Comparison of ENCODE assay signal across 8 mouse cellular contexts in the genomic region with DNA sequence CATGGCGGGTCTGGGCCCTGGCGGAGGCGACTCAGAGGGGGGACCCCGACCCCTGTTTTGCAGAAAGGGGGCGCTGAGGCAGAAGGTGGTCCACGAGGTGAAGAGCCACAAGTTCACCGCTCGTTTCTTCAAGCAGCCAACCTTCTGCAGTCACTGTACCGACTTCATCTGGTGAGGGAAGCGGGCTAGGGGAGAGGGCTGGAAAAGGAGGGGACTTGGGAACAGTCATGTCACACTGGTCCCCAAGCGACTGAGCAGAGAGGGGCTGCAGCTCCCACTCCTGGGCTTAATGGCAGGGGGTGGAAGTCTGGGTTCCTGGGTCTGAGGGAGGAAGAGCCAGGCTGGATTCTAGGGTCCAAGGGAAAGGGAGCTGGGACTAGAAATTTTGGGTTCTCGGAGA. TPM values are rescaled to one million over a fixed set of nuclear protein-coding genes. Genes with fewer than 3 reads are reported as not detected.
DNase-seq lines count a peak whose midpoint lies in the region; ATAC-seq and TF ChIP-seq lines count a peak whose summit lies in the region.

No protein-coding gene starts in this region.

- H3K9ac ChIP-seq in heart, embryonic 12.5 days: peak overlapping the region; percentile 42; the same call in 1 of the 2 replicates
- peak overlapping the region; percentile 60 for H3K9ac ChIP-seq in ES-E14 (ENCODE audit: insufficient read depth, low read depth, low read length, poor library complexity, severe bottlenecking)
- peak overlapping the region; percentile 65 for H3K9ac ChIP-seq in forebrain, postnatal 0 days
- H3K9ac ChIP-seq in liver, embryonic 16.5 days (ENCODE audit: low read depth, low read length): no peak overlapping the region

- DNase-seq in heart, adult 18-20 months: no peak
- DNase-seq in ES-E14 (ENCODE audit: low read depth, low spot score): no peak
- DNase-seq in forebrain, postnatal 0 days: peak; percentile 40
- no peak for DNase-seq in left cerebral cortex, postnatal 4 days
- no peak for DNase-seq in frontal cortex, postnatal 14 days (ENCODE audit: low spot score in 2 of 2)
- DNase-seq in Muller cell, postnatal 12 days (ENCODE audit: inconsistent ontology term): no peak

- H3K4me3 ChIP-seq in heart, embryonic 12.5 days: peak overlapping the region; percentile 40
- H3K4me3 ChIP-seq in ES-E14 (ENCODE audit: insufficient read depth in 1 of 2, low read depth in 1 of 2, low read length in 2 of 2, poor library complexity in 1 of 2, severe bottlenecking in 1 of 2): peak overlapping the region; percentile 76 to 77
- H3K4me3 ChIP-seq in forebrain, postnatal 0 days (ENCODE audit: low read depth, low read length): peak overlapping the region; percentile 48
- peak overlapping the region; percentile 35 for H3K4me3 ChIP-seq in liver, embryonic 16.5 days (ENCODE audit: low read depth, low read length)

- peaks cover 13% of the 10 kb centered on the region for H3K36me3 ChIP-seq in heart, embryonic 12.5 days
- peaks cover 2% of the 10 kb centered on the region; the same call in 1 of the 2 replicates for H3K36me3 ChIP-seq in ES-E14 (ENCODE audit: control insufficient read depth, insufficient read depth, low read length, poor library complexity, severe bottlenecking)
- H3K36me3 ChIP-seq in forebrain, postnatal 0 days (ENCODE audit: insufficient read depth): 0 out of 2 replicates have a peak, but pooled peaks cover 4% of the 10 kb centered on the region
- H3K36me3 ChIP-seq in liver, embryonic 16.5 days (ENCODE audit: control insufficient read depth, insufficient read depth): no peaks in the 10 kb centered on the region

- no peak overlapping the region for H3K27ac ChIP-seq in heart, embryonic 12.5 days (ENCODE audit: poor library complexity, severe bottlenecking)
- H3K27ac ChIP-seq in ES-E14 (ENCODE audit: insufficient read depth, low read depth, low read length, poor library complexity, severe bottlenecking): peak overlapping the region; percentile 45; the same call in 1 of the 2 replicates
- peak overlapping the region; percentile 71 for H3K27ac ChIP-seq in forebrain, postnatal 0 days (ENCODE audit: low read depth, low read length)
- H3K27ac ChIP-seq in liver, embryonic 16.5 days (ENCODE audit: low read length): no peak overlapping the region

- intact Hi-C loops in left cerebral cortex, postnatal 4 days (cut with DNase I): no loop called here

- 0 out of 2 replicates have a peak, but pooled peaks have one; percentile 33 for TF ChIP-seq CTCF in forebrain, postnatal 0 days (IDR thresholded peaks at IDR 0.05; ENCODE audit: low read depth)

- WGBS in heart, embryonic 12.5 days: 5% methylated on average over 12 of the region's 12 CpGs
- WGBS in forebrain, postnatal 0 days: 5% methylated on average over 11 of the region's 12 CpGs
- 7% methylated on average over 12 of the region's 12 CpGs for WGBS in liver, embryonic 16.5 days (ENCODE audit: insufficient replicate concordance)

- 0 out of 2 replicates have a peak, but pooled peaks have one; percentile 1 for ATAC-seq in heart, embryonic 12.5 days (ENCODE audit: insufficient number of reproducible peaks, low FRiP score)
- peak; percentile 21 for ATAC-seq in forebrain, postnatal 0 days
- ATAC-seq in liver, embryonic 16.5 days (ENCODE audit: low read depth): no peak

- in situ Hi-C loops in ES-E14 (cut with MboI; ENCODE audit: low sequenced_read_pairs in 2 of 2, unreplicated experiment in 2 of 2): loop anchor here in 1 of 2 experiments (10.0 kb wide), 1 partner anchor 59 kb away; a partner anchor contains a TSS

- peaks cover 29% of the 10 kb centered on the region for H3K27me3 ChIP-seq in heart, embryonic 12.5 days (replicated peaks)
- peaks cover 6% of the 10 kb centered on the region; the same call in 1 of the 2 replicates for H3K27me3 ChIP-seq in forebrain, postnatal 0 days (ENCODE audit: insufficient read depth, low read length)
- peaks cover 46% of the 10 kb centered on the region for H3K27me3 ChIP-seq in liver, embryonic 16.5 days (ENCODE audit: control insufficient read depth, insufficient read depth, low read depth, low read length)

- peaks cover 46% of the 10 kb centered on the region for H3K4me1 ChIP-seq in heart, embryonic 12.5 days (replicated peaks)
- peaks cover 11 to 34% of the 10 kb centered on the region in 2 experiments for H3K4me1 ChIP-seq in ES-E14 (ENCODE audit: control insufficient read depth in 2 of 2, insufficient read depth in 2 of 2, low read length in 2 of 2, poor library complexity in 1 of 2)
- H3K4me1 ChIP-seq in forebrain, postnatal 0 days (ENCODE audit: insufficient read depth): peaks cover 17% of the 10 kb centered on the region; the same call in 1 of the 2 replicates
- H3K4me1 ChIP-seq in liver, embryonic 16.5 days (ENCODE audit: control insufficient read depth, low read depth, low read length): peaks cover 2% of the 10 kb centered on the region

- H3K4me2 ChIP-seq in heart, embryonic 12.5 days: peak overlapping the region; percentile 74
- H3K4me2 ChIP-seq in forebrain, postnatal 0 days (ENCODE audit: low read depth): peak overlapping the region; percentile 83
- peak overlapping the region; percentile 49 for H3K4me2 ChIP-seq in liver, embryonic 16.5 days (ENCODE audit: low read depth, low read length)

- no peaks in the 10 kb centered on the region for H3K9me3 ChIP-seq in heart, embryonic 12.5 days (replicated peaks)
- H3K9me3 ChIP-seq in ES-E14 (ENCODE audit: control insufficient read depth, insufficient read depth, low read depth, low read length): no peaks in the 10 kb centered on the region
- no peaks in the 10 kb centered on the region for H3K9me3 ChIP-seq in forebrain, postnatal 0 days (ENCODE audit: low read length)
- H3K9me3 ChIP-seq in liver, embryonic 16.5 days (replicated peaks; ENCODE audit: control insufficient read depth, low read length): no peaks in the 10 kb centered on the region

TF ChIP-seq in ES-E14, 5 proteins besides CTCF, POLR2A, EP300 and RAD21:
- TF ChIP-seq CHD2 (IDR thresholded peaks at IDR 0.05; ENCODE audit: low read depth, low read length) (no peak), MAFK (IDR thresholded peaks at IDR 0.05; ENCODE audit: insufficient read depth, low read depth, low read length) (no peak)

RNA-seq across cellular contexts. Expression of a gene that starts 14.8 kb away (rescaled TPM):
- 0.14 and 0.19 TPM in 2 replicates for polyA plus RNA-seq in heart, embryonic 12.5 days (2016; fragmentation: Nextera tagmentation; extraction: Ambion mirVana)
- total RNA-seq in heart, adult 18-20 months (2021): 1 to 10 TPM in 1 of 2 experiments, under 1 TPM in 1; 0.85 to 1.2 TPM
- total RNA-seq in ES-E14 (2012; rRNA removed): 6.6 and 7.3 TPM in 2 replicates
- 10.2 and 17.3 TPM in 2 replicates for total RNA-seq in forebrain, postnatal 0 days (2014; rRNA removed)
- polyA plus RNA-seq in forebrain, postnatal 0 days (2015; fragmentation: Nextera tagmentation; extraction: Ambion mirVana): 12.1 and 15.1 TPM in 2 replicates
- polyA plus RNA-seq in liver, embryonic 16.5 days (2015; fragmentation: Nextera tagmentation; extraction: Ambion mirVana): 0.68 TPM in 1 of 2 replicates, not detected in the other
- total RNA-seq in left cerebral cortex, postnatal 4 days (2021): 100 to 1,000 TPM in 1 of 2 experiments, 10 to 100 TPM in 1; 88.7 to 100 TPM

RNA-seq across cellular contexts. Expression of a gene that starts 14.9 kb away (rescaled TPM):
- 186 and 202 TPM in 2 replicates for polyA plus RNA-seq in heart, embryonic 12.5 days (2016; fragmentation: Nextera tagmentation; extraction: Ambion mirVana)
- 100 to 1,000 TPM; 109 to 122 TPM for total RNA-seq in heart, adult 18-20 months (2021)
- 80.8 and 84.1 TPM in 2 replicates for total RNA-seq in ES-E14 (2012; rRNA removed)
- total RNA-seq in forebrain, postnatal 0 days (2014; rRNA removed): 16.2 and 22.3 TPM in 2 replicates
- 14.0 and 22.3 TPM in 2 replicates for polyA plus RNA-seq in forebrain, postnatal 0 days (2015; fragmentation: Nextera tagmentation; extraction: Ambion mirVana)
- 41.4 and 55.1 TPM in 2 replicates for polyA plus RNA-seq in liver, embryonic 16.5 days (2015; fragmentation: Nextera tagmentation; extraction: Ambion mirVana)
- 10 to 100 TPM; 34.6 to 35.9 TPM for total RNA-seq in left cerebral cortex, postnatal 4 days (2021)

RNA-seq across cellular contexts. Expression of a gene that starts 29.0 kb away (rescaled TPM):
- polyA plus RNA-seq in heart, embryonic 12.5 days (2016; fragmentation: Nextera tagmentation; extraction: Ambion mirVana): 0.17 and 0.32 TPM in 2 replicates
- total RNA-seq in heart, adult 18-20 months (2021): 1 to 10 TPM; 3.7 to 4.6 TPM
- 14.4 and 16.0 TPM in 2 replicates for total RNA-seq in ES-E14 (2012; rRNA removed)
- total RNA-seq in forebrain, postnatal 0 days (2014; rRNA removed): 73.4 and 78.9 TPM in 2 replicates
- 2.3 and 2.5 TPM in 2 replicates for polyA plus RNA-seq in forebrain, postnatal 0 days (2015; fragmentation: Nextera tagmentation; extraction: Ambion mirVana)
- polyA plus RNA-seq in liver, embryonic 16.5 days (2015; fragmentation: Nextera tagmentation; extraction: Ambion mirVana): not detected in 2 replicates
- total RNA-seq in left cerebral cortex, postnatal 4 days (2021): 100 to 1,000 TPM; 111 to 123 TPM

RNA-seq across cellular contexts. Expression of a gene that starts 54.2 kb away (rescaled TPM):
- not detected in 2 replicates for polyA plus RNA-seq in heart, embryonic 12.5 days (2016; fragmentation: Nextera tagmentation; extraction: Ambion mirVana)
- not detected for total RNA-seq in heart, adult 18-20 months (2021)
- 3.7 and 8.0 TPM in 2 replicates for total RNA-seq in ES-E14 (2012; rRNA removed)
- total RNA-seq in forebrain, postnatal 0 days (2014; rRNA removed): not detected in 2 replicates
- polyA plus RNA-seq in forebrain, postnatal 0 days (2015; fragmentation: Nextera tagmentation; extraction: Ambion mirVana): 0.04 and 0.05 TPM in 2 replicates
- 0.46 and 0.57 TPM in 2 replicates for polyA plus RNA-seq in liver, embryonic 16.5 days (2015; fragmentation: Nextera tagmentation; extraction: Ambion mirVana)
- under 1 TPM; 0.06 to 0.08 TPM for total RNA-seq in left cerebral cortex, postnatal 4 days (2021)

Comparison
In these comparisons a context has a peak if more than half of its experiments do, and no peak if none do; other contexts are left out.
1. H3K27ac ChIP-seq: peak in ES-E14 (single experiment) and forebrain, postnatal 0 days (single experiment); none in heart, embryonic 12.5 days (single experiment) and liver, embryonic 16.5 days (single experiment).
2. Peak in every context shown above with its lines, with median percentiles within 50 percentile points of each other: H3K4me2 ChIP-seq and H3K4me3 ChIP-seq.